Mouse (Mus musculus): ENCODE data around the gene Alg2.

Gene Alg2

DNA sequence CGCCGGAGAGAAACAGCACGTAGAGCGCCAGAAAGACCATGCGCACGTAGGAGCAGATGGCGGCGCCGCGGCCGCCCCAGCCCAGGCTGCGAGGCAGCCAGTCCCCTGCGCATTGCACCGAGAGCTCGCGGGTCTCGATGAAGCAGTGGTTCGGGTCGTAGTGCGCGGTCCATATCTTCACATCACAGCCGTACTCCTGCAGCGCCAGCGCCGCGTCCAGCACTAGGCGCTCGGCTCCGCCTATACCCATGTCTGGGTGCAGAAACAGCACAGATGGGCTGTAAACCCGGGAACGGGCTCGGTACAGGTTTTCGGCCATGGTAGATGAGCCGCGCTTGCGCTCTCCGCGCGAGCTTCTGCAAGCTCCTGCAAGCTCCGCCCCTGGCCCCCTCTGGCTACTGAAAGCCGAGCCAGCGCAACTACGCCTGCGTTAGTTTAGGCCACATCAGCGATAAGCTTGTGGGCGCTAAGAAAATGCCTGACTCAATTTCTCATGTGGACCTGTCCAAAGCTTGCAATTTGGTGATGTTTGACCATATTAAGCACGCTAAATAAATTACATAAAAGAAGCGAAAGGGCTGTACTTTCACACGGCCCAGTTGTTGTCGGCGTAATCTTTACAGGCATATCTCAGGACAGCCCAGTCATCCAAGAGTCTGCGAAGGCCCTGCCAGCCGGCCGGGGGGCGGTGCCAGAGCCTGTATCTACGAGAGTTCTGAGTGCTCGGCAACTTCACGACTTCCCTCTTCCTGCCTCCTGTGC is at the start of gene Alg2, which contains the start of gene Sec61b:
Gene Alg2, minus strand, starts transcription at position 366 of the 762 bp plus-strand sequence.
Gene Sec61b, plus strand, starts transcription at position 691 of the 762 bp plus-strand sequence.
- CTCF ChIA-PET: interaction anchor here (0.6 kb wide), 1 partner anchor 509 kb away, joined by 10 read pairs; no protein-coding TSS in a partner anchor

DNA sequence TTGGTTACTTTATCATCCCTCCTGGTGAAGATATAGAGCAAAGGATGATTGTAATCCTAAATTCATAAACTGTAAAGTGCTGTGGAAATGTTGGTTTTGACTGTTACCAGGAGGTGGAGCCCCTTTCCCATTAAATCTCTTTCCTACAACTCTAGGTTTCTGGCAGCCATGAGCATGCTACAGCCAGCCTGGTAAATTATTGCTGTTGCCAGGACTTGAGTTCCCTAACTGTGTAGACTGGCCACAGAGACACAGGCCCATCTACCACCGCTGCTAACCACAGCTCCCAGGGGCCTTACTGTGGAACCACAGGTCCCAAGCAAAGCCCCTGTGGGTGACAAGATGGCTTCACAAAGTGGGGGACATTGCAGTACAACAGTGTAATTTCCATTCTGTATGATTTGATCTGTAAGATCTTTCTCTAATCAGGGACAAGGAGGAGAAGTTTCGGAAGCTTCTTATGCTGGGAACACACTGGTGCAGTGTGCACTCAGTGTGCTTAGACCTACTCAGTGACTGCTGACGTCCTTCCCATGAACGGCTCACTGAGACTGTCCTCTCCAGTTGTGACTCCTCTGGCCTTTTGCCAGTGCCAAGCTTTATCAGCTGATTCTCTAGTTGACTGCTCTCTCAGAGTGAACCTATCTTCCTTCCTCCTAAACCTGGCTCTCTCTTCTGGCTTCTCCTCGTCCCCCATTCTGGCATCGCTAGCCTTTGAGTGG is 47.9 kb upstream of the Alg2 start:
- CTCF ChIA-PET: no interaction called here

DNA sequence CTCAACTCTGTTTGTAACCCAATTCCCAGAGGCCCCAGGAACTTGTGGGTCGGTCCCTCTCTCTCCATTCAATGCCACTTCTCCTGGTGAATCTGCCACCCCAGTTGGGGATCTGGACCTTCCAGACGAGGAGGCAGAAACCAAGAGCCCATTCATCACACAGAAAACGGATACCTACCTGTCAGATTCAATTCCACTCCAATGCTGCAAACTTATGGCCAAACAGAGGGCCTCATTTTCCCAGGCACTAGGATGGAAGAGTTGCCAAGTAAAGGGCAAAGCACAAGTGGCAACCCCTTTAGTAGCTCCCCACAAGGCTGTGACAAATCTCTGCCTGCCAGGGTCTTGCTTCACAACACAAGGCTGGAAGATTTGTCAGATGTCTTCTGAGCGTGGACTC is 45.9 kb upstream of the Alg2 start:
- CTCF ChIA-PET: no interaction called here

DNA sequence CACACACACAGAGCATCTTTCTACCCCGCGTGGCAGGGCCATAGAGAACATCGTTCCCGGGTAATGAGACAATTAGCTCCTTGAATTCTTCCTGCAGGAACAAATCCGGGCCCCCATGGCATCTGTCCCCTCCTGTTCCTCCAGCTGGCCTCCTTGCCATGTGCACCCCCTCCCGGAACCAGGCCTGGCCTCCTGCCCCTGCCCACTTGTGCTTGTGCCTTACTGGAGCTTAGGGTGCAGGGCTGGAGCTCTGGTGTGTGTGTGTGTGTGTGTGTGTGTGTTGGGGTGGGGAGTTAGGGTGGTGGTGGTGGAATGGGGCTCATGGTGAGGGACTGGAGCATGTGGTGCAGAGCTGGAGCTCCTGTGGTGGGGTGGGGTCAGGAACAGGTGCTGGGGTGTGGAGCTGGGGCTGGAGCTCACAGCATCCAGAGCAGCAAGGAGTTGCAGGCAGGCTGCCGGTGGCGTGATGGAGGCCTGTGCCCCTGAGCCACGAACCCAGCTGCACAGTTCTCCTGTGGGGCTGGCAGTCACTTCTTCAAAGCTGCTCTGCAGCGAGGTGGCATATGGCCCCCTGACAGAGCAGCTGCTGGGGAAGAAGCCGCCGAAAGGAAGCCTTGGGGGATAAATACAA is 44.5 kb upstream of the Alg2 start:
- CTCF ChIA-PET: interaction anchor here (0.7 kb wide), 1 partner anchor 78 kb away, joined by 3 read pairs; no protein-coding TSS in a partner anchor

- CTCF ChIA-PET: no interaction called here
These were observed 30.8 kb upstream of the Alg2 start for GRCm38 (mm10) chr4:47504841-47505517.

GRCm38 (mm10) chr4:47503045-47503444 is 28.9 kb upstream of the Alg2 start:
- CTCF ChIA-PET: interaction anchor here (0.9 kb wide), 1 partner anchor 62 kb away, joined by 3 read pairs; no protein-coding TSS in a partner anchor

DNA sequence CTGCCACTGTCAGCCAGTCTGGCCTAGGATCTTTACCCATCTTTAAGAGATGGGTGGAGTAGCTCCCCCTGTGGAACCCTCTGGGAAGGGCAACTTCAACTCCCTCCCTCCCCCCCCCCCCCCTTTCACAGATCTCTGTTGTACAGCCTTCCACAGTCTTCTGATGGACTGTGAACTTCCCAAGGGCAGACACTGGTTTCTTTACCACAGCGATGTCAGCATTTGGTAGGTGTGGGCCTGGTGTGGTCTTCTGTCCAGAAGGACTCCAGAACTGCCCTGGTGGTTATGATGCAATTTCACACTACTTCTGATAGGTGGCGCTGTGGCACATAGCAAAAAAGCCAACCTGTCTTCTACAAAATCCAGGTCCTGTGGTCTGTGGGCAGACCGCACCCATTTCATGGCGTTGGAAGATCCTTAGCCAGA is 28.4 kb upstream of the Alg2 start:
- CTCF ChIA-PET: interaction anchor here (0.6 to 0.9 kb wide), 3 partner anchors 61 to 453 kb away, joined by 3 to 5 read pairs (median 3); no protein-coding TSS in a partner anchor

- CTCF ChIA-PET: no interaction called here
These were observed 25.0 kb upstream of the Alg2 start for GRCm38 (mm10) chr4:47499121-47499545.

DNA sequence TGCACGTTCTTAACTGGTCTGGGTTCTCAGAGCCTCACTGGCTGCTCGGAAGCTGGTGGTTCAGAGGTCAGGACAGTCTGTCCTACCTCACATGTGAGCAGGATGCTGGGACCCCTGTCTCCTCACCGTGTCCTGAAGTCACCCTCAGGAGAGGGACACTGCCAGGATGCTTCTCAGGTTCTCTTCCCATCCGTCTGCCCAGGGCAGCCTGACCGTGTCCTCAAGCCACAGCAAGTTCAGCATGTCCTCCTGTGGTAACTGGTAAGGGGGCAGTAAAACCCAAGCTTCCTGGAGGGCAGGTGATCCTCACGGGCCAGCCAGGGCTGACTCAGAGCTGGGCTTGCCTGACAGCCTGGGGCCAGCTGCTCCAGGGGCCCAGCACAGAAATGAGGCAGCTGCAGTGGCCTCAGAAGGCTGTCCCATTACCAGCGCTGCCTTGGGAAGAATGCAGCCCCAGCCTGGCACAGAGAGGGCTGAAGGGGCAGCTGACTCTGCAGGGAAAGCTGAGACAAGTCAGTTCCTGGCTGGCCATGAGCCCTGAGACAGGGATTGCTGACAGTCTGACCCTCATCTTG is 23.8 kb upstream of the Alg2 start:
- CTCF ChIA-PET: no interaction called here

- CTCF ChIA-PET: no interaction called here
These were observed 20.6 kb upstream of the Alg2 start for GRCm38 (mm10) chr4:47494686-47495085.

DNA sequence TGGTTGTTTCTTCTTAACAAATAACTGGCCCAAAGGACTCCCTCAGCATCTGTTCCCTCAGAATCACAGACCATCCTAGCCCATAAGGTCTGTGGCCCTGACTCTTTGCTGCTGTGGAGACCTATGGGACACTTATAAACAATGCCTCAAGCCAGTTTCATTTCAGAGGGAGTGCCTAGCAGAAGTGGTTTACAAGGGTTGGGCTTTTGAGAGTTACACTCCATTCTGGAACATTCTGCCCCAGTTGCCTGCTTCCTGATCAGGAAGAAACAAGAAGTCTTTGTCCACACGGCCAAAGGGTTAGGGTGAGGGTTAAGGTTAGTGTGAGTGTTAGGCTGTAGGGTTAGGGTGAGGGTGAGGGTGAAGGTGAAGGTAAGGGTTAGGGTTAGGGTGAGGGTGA is 20.0 kb upstream of the Alg2 start:
- CTCF ChIA-PET: no interaction called here

- CTCF ChIA-PET: no interaction called here
These were observed 19.3 kb upstream of the Alg2 start for GRCm38 (mm10) chr4:47493456-47493855.

DNA sequence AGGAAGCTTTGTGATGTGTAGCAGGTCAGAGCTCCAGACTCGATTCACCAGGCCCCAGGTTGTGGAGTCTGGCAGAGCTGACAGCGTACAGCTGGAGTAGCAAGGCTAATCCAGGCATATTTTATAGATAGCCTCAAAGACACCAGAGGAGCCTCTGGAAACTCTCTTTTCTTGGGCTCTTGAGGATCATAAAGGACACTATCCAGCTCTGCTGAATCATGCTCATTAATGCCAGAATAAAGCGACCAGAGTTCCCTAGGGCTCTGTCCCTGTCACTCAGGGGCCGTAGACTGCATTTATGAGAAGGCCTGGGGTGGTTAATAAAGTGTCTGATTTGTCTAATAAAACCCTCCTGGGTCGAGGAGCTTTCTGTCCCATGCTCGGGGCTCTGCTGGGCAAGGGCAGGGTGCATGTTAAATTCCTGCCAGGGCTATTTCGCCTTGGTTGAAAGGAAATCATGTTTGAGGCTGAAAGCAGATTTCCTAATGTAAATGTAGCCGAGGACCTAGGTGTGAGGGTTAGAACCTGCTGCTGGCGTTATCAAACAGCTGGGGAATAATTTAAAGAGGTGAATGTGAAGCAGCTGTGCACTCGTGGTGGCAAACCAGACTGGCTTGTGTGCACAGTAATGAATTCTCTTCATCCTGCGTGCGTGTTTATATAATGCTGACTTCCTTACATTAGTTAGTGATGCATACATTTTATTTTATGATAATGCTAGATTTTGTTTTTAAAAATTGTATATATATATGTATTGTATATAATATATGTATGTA is 18.4 kb upstream of the Alg2 start:
- CTCF ChIA-PET: interaction anchor here (0.6 kb wide), 1 partner anchor 217 kb away, joined by 8 read pairs; no protein-coding TSS in a partner anchor

DNA sequence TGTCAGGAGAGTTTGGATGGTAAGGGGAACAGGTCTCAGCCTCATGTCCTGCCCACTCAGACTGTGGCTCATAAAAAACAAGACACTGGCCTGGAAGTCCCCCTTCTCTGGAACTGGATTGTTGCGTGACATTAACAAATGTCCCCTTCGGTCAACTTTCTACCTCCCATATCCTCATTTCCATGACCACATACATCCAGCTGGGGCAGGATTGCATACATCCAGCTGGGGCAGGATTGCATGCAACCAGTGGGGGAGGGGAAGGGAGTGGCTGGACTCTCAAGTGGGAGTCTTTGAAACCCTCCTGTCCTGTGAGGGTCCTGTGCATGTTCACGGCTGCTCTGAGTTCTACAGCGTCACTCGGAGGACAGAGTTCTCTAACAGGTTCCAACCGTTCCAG is 17.1 kb upstream of the Alg2 start:
- CTCF ChIA-PET: no interaction called here

DNA sequence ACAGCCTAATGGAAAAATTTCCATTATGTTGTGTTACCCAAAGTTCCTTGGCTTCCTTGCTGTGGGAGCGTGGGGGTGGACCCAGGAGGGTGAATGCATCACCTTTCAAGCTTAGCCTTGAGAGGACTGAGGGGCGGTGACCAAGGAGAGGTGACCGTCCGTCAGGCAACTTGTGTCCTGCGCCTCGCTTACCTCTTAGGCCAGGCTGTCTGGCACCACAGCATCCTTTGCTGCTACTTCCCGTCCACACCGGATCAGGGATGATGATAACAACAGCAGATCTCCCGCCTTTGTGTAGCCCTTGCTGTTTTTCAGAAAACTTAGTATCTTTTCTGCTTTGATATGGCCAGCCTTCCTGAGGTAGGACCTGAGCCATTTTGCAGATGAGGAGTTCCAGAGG is 6.4 kb upstream of the Alg2 start:
- CTCF ChIA-PET: no interaction called here

GRCm38 (mm10) chr4:47480095-47480494 is 6.0 kb upstream of the Alg2 start:
- CTCF ChIA-PET: no interaction called here

DNA sequence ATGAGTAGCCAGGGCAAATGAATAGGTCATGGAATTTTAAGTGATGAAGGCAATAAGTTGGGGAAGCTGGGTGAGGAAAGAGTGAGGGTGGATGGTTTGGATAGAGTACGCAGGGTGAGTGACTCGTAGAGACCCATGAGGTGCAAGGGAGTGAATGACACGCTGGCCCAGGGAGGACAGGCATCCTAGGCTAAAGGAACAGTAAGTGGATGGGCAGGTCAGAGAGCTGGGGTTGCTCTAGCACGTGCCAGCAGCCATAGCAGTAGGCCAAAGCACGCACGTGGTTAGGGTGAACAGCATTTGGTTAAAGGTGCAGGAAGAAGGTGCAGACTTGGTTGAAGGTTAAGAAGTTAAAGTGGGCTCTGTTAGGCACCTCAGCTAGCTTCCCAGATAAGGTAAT is 3.4 kb upstream of the Alg2 start:
- CTCF ChIA-PET: no interaction called here

DNA sequence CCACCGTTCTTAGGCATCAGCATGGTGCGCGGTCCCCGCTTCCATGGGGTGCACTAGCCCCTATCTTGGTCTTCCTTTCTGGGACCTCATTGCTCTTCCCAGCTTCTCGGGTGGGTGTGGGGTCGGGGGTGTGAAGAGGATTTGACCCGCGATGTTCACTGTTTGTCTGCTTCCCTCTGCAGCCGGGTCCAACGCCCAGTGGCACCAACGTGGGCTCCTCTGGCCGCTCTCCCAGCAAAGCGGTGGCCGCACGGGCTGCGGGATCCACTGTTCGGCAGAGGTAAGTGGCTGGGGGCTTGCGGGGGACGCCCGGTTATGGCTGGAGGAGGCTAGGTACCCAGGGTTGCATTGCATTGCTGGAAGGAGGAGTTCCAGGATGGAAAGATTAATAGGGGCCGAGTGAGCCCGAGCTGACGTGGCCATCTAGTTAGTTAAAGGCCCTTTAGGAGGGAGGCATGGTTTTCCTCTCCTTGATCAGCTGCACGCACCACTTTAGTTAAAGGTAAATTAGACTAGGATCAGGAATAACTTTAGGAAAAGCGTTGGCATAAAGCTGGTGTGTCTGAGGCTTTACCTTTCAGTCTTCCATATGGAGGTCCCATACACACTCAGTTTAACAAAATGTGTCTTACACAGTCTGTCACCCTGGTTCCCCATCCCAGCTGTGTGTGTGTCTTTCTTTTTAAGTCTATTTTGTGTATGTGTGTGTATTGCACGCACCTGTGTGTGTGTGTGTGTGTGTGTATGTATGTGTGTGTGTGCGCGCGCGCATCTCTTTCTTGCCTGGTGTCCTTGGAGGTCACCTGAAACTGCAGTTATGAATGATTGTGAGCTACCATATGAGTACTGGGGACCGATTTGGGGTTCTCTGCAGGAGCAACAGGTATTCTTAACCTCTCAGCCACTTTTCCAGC is 854 bp upstream of the Alg2 start:
- CTCF ChIA-PET: interaction anchor here (0.6 kb wide), 2 partner anchors 173 to 1143 kb away, joined by 3 read pairs; no protein-coding TSS in a partner anchor

GRCm38 (mm10) chr4:47473586-47473967 is 556 bp downstream of the Alg2 start:
- CTCF ChIA-PET: interaction anchor here (0.6 kb wide), 1 partner anchor 509 kb away, joined by 10 read pairs; no protein-coding TSS in a partner anchor

All from spleen, embryonic (tissue).